Mouse (Mus musculus) right cerebral cortex, postnatal 14 days (tissue): ENCODE measurements at regions not wholly inside any gene's neighbourhood (a gene's known extent, or its start where the extent isn't known, plus 50 kb on each side); places are given as distances from the start of the nearest gene placed in this dataset.

Experiments used
- DNase-seq: peaks from one replicate; pipeline ENCODE4 v3.0.0; 2022

DNA sequence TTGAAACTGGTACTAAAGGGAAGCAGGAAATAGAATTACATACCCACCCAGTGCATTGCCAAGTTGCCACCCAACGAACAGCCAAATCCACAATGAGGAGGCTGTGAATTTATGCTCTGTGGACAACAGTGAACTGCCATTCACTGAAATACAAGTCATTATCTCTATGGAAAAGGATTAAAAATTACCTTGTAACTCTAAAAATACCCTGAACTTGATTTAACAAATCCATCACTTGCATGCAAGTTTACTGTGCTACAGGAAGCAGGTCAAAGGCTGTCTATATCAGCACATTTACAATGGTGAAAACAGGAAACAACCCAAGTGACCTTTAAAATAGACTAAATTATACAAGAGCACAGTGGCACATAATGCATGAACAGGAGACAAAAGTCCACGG is 202.2 kb upstream of the Sema6d start:
- DNase-seq: no peak

DNA sequence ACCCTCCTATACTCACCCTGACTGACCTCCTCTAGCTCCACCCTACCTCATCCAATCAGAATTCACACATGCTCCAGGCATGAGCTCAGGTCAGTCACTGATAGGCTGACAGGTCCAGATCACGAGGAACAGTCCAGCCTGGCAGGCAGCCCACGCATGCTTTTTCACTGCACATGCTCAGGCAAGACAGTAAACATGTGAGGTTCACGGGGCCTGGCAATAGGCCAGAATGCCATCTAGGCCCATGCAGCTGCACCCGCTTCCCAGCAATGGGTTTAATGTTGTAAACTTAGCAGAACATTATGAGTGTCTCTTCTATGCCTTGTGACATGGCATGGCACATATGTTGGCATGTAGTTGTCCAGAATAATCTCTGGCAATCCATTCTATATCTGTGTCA is 177.8 kb upstream of the Sema6d start:
- DNase-seq: peak; percentile 8

DNA sequence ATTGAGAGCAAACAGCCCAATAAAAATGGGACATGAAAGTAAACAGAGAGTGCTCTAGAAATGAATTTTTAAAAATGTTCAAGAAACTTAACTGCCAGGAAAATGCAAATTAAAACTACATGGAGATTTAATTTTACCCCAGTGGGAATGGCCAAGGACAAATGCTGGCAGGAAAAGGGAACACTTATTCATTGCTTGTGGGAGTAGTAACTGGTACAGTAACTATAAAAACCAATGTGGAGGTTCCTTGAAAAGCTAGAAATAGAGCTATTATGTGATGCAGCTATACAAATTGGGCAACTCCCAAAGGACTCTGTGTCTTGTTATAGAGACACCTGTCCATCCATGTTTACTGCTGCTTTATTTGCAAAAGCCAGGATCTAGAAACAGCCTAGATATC is 175.7 kb upstream of the Sema6d start:
- no peak for DNase-seq

DNA sequence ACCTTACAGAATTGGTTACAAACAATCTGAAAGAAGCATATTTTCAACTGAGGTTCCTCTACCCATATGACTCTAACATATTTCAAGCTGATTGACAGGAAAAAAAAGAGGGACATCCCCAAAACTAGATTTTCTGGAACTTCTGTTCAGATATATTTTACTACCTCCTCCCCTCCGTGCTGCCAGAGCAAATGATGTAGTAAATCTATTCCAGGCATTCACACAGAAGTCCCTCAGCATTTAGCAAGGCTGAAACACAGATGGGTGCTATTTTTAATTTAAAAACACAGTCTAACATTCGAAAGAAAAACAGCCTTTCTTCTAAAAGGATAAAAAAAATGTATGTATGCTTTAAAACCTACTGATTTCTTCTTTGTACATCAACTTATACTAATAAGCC is 169.4 kb upstream of the Sema6d start:
- peak; percentile 8 for DNase-seq

DNA sequence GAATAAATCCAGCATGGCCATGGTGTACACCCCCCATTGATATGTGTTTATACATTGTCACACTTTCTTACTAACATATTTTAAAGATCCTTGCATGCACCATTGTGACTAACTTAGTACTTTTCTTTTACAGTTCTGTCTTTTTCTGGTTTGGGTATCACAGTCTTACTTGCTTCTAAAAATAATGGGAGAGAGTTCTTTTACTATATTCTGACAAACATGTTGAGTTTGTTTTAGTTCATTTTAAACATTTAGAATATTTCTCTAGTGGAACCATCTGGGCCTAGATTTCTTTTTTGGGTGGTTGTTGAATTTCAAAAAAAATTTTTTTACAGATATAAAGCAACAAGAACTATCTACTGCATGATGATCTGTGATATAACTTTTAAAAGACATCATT is 161.7 kb upstream of the Sema6d start:
- no peak for DNase-seq

DNA sequence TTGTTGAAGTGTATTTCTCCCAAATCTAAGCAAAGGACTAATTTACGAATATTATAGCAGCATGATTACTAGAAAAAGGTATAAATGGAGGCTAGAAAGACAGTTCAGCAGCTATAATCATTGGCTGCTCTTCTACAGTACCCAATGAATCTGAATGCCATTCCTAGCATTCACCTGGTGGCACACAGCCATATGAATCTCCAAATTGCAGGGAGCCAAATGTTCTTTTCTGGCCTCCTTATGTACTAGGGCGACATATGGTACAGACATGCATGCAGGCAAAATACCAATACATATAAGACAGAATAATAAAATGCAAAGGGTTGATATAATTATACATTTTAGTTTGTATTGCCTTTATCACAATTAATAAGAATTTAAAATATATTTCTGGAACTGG is 152.9 kb upstream of the Sema6d start:
- DNase-seq: no peak

DNA sequence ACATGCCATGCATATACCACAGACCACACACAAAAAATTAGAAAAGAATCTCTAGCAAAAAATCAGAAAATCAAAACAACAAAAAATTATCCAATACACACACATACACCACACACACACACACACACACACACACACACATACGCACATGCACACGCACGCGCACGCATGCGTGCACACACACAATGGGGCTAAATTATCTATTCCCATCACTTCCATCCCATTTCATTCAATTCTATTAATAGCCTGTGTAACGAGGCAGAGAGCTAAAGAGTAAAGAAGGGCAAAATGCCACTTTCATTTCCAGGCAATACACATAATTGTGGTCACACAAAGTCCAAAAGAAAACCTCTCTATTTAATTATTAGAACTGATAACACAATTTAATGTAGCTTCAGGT is 126.2 kb upstream of the Sema6d start:
- DNase-seq: no peak

DNA sequence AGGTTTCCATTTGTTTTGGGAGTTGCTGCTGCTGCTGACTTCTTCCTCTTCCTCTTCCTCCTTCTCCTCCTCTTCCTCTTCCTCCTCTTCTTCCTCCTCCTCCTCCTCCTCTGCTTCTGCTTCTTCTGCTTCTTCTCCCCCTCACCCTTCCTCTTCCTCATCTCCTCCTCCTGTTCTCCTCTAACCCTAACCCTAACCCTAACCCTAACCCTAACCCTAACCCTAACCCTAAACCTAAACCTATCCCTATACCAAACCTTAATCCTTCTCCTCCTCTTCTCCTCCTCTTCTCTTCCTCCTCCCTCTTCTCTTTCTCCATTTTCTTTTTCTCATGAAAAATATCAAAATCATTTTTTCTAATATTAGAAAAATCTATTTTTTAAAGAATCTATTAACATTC is 86.3 kb upstream of the Sema6d start:
- no peak for DNase-seq

DNA sequence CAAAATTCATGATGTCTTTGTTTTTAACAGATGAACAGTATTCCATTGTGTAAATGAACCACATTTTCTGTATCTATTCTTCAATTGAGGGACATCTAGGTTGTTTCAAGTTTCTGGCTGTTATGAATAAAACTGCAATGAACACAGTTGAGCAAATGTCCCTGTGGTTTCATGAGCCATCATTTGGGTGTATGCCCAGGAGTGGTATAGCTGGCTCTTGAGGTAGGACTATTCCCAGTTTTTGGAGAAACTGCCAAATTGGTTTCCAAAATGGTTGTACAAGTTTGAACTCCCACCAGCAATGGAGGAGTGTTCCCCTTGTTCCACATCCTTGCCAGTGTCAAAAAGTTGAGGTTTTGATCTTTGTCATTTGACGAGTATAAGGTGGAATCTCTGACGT is 74.2 kb upstream of the Sema6d start:
- no peak for DNase-seq
